Mouse (Mus musculus): ENCODE results near the gene Tubgcp3.

DNA sequence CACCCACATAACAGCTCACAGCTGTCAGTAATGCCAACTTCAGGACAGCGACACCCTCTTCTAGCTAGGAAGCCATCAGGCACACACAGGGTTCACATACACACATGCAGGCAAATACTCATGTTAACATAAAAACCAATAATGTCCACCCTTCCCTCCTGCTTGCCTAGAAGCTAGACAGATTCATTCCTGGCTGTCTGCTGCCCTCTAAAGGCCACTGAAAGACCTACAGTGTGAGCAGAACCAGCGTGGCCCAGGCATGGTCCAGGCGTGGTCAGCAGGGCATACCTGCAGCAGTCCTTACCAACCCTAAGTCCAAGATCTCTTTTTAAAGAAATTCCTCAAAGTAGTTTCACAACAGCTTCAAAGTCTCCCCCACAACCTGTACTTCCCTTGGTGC lies 43.0 kb downstream of the Tubgcp3 start:
- TF ChIP-seq CTCF (IDR thresholded peaks at IDR 0.05) (peak; percentile 89), POLR2A (IDR thresholded peaks at IDR 0.05; ENCODE audit: insufficient read depth, low read depth, low read length) (no peak)

All from heart, adult 2 months (tissue).